Mouse (Mus musculus): ENCODE data around the gene Orc1.

Orc1 gene

GRCm38 (mm10) chr4:108635101-108635500, 55.9 kb downstream of the Orc1 start:
- no peak for DNase-seq (ENCODE audit: low spot score in 2 of 2)

GRCm38 (mm10) chr4:108637721-108638120, 58.5 kb downstream of the Orc1 start:
- DNase-seq (ENCODE audit: low spot score in 2 of 2) = no peak

- no peak for DNase-seq (ENCODE audit: low spot score in 2 of 2)
These were observed 59.5 kb downstream of the Orc1 start for GRCm38 (mm10) chr4:108638752-108639151.

- DNase-seq (ENCODE audit: low spot score in 2 of 2) = no peak
These were observed 85.2 kb downstream of the Orc1 start for GRCm38 (mm10) chr4:108664407-108664806.

Measured in frontal cortex, postnatal 10 days (tissue).